Mouse (Mus musculus) cerebellum, adult 9-10 months (tissue): ENCODE measurements around the gene E130116L18Rik.
"Not testable (repeated sequence)": the region's sequence is repeated elsewhere in the genome, so short reads cannot be mapped to it uniquely, and the experiment has no call there.

Source experiments
- DNase-seq: peaks from one replicate; pipeline ENCODE4 v3.0.0; 2022

Gene E130116L18Rik

GRCm38 (mm10) chr5:25179936-25180488 lies 42.9 kb downstream of the E130116L18Rik start:
- no peak for DNase-seq

GRCm38 (mm10) chr5:25179284-25179683 lies 43.7 kb downstream of the E130116L18Rik start:
- DNase-seq: no peak

GRCm38 (mm10) chr5:25178543-25178942 lies 44.4 kb downstream of the E130116L18Rik start:
- DNase-seq: not testable (repeated sequence)

- DNase-seq: not testable (repeated sequence)
Measured at GRCm38 (mm10) chr5:25177937-25178336, 45.0 kb downstream of the E130116L18Rik start.
